ENCODE assay signal across 8 mouse cellular contexts in genomic region chr3:95024551-95024950, GRCm38 (mm10). TPM values are rescaled to one million over a fixed set of nuclear protein-coding genes. Genes with fewer than 3 reads are reported as not detected.
DNase-seq lines count a peak whose midpoint lies in the region; ATAC-seq lines count a peak whose summit lies in the region.

No protein-coding gene starts in this region.

- no peak overlapping the region for H3K4me3 ChIP-seq in limb, embryonic 11.5 days (ENCODE audit: low read depth, low read length)

- no peak overlapping the region for H3K27ac ChIP-seq in limb, embryonic 11.5 days (replicated peaks; ENCODE audit: low read depth, low read length)

- WGBS in limb, embryonic 11.5 days, result 31% methylated on average over 11 of the region's 11 CpGs

- no peak for ATAC-seq in limb, embryonic 11.5 days (ENCODE audit: insufficient number of reproducible peaks, low FRiP score, low TSS enrichment, low read depth)

- no peaks in the 10 kb centered on the region for H3K9me3 ChIP-seq in limb, embryonic 11.5 days (ENCODE audit: control insufficient read depth, low read length)

- peak overlapping the region; percentile 22; the same call in 1 of the 2 replicates for H3K9ac ChIP-seq in limb, embryonic 11.5 days (ENCODE audit: low read length)

- H3K4me2 ChIP-seq in limb, embryonic 11.5 days (ENCODE audit: low read depth, severe bottlenecking), result no peak overlapping the region

- DNase-seq in cerebellum, postnatal 10 days, result peak; percentile 47 to 53
- DNase-seq in cerebellum, adult 9-11 months, result no peak
- peak; percentile 16 for DNase-seq in retina, postnatal 1 day
- no peak for DNase-seq in retina, embryonic 14.5 days (ENCODE audit: low spot score)
- DNase-seq in limb, embryonic 11.5 days (ENCODE audit: low spot score), result no peak
- peak; percentile 26 for DNase-seq in skeletal muscle tissue, adult 2 months (ENCODE audit: low read depth, low spot score)
- no peak for DNase-seq in urinary bladder, adult 18-20 months (ENCODE audit: low spot score in 2 of 2)
- DNase-seq in spleen, postnatal 10 days (ENCODE audit: low spot score in 2 of 2), result no peak

- 0 out of 2 replicates have a peak, but pooled peaks cover 4% of the 10 kb centered on the region for H3K4me1 ChIP-seq in limb, embryonic 11.5 days (ENCODE audit: control insufficient read depth, insufficient read depth, low read length)

- H3K27me3 ChIP-seq in limb, embryonic 11.5 days (ENCODE audit: control insufficient read depth, insufficient read depth, low read length), result no peaks in the 10 kb centered on the region

- 0 out of 2 replicates have a peak, but pooled peaks cover under 1% of the 10 kb centered on the region for H3K36me3 ChIP-seq in limb, embryonic 11.5 days (ENCODE audit: control insufficient read depth, insufficient read depth, low read length)

RNA-seq across cellular contexts. Expression of gene Zfp687, which starts 9.3 kb away (rescaled TPM):
- polyA plus RNA-seq in limb, embryonic 11.5 days (2014; fragmentation: Nextera tagmentation; extraction: Ambion mirVana), result 28.5 and 33.5 TPM in 2 replicates

RNA-seq across cellular contexts. Expression of gene Psmd4, which starts 17.9 kb away (rescaled TPM):
- polyA plus RNA-seq in limb, embryonic 11.5 days (2014; fragmentation: Nextera tagmentation; extraction: Ambion mirVana), result 331 and 340 TPM in 2 replicates

RNA-seq across cellular contexts. Expression of gene Pi4kb, which starts 50.0 kb away (rescaled TPM):
- polyA plus RNA-seq in limb, embryonic 11.5 days (2014; fragmentation: Nextera tagmentation; extraction: Ambion mirVana), result 25.0 and 28.0 TPM in 2 replicates

Comparison
In these comparisons a context has a peak if more than half of its experiments do, and no peak if none do; other contexts are left out.
1. DNase-seq: peak in cerebellum, postnatal 10 days (2 of 2), retina, postnatal 1 day (single experiment) and skeletal muscle tissue, adult 2 months (single experiment); none in cerebellum, adult 9-11 months (single experiment), retina, embryonic 14.5 days (single experiment), limb, embryonic 11.5 days (single experiment), urinary bladder, adult 18-20 months (0 of 2) and spleen, postnatal 10 days (0 of 2).